Mouse (Mus musculus) MEL (cell line): ENCODE measurements around the gene Cadps2.

ENCODE experiments used
- BHLHE40 ChIP-seq: IDR thresholded peaks from 2 replicates; pipeline ENCODE4 v1.6.1; 2012; ENCODE audit warnings: low read depth, mild to moderate bottlenecking, inconsistent platforms, low read length, improper control_type of control experiment, borderline replicate concordance
- CTCF ChIP-seq, 3 experiments: IDR thresholded peaks in 2 of 3; conservative IDR thresholded peaks in 1 of 3; 2 replicates each; pipeline ENCODE4 v1.5.1; 2011 to 2012; ENCODE audit warnings: low read length in 3 of 3, low read depth in 2 of 3, mild to moderate bottlenecking in 2 of 3, improper control_type of control experiment in 1 of 3, inconsistent platforms in 1 of 3, mixed read lengths in 1 of 3, moderate library complexity in 1 of 3; ENCODE audit not compliant: control insufficient read depth in 1 of 3, insufficient read depth in 1 of 3, poor library complexity in 1 of 3, severe bottlenecking in 1 of 3
- ELF1 ChIP-seq: IDR thresholded peaks from 2 replicates; pipeline ENCODE4 v1.6.1; 2014; ENCODE audit warnings: low read depth, mild to moderate bottlenecking, inconsistent platforms, low read length, improper control_type of control experiment, moderate library complexity
- GATA1 ChIP-seq: IDR thresholded peaks from 2 replicates; pipeline ENCODE4 v1.6.1; 2011; ENCODE audit warnings: low read depth, low read length, improper control_type of control experiment
- MAFK ChIP-seq: IDR thresholded peaks from 2 replicates; pipeline ENCODE4 v1.6.1; 2011; ENCODE audit warnings: low read depth, mild to moderate bottlenecking, low read length, improper control_type of control experiment, borderline replicate concordance
- MXI1 ChIP-seq: IDR thresholded peaks from 2 replicates; pipeline ENCODE4 v1.6.1; 2011; ENCODE audit warnings: mild to moderate bottlenecking, low read depth, low read length, improper control_type of control experiment
- NELFE ChIP-seq: IDR thresholded peaks from 2 replicates; pipeline ENCODE4 v1.6.1; 2011; ENCODE audit warnings: low read depth, low read length, improper control_type of control experiment
- POLR2A ChIP-seq, 2 experiments: IDR thresholded peaks; 2 replicates each; pipeline ENCODE4 v1.6.1; 2011 to 2012; ENCODE audit warnings: low read length in 2 of 2, mild to moderate bottlenecking in 2 of 2, control low read depth in 1 of 2, improper control_type of control experiment in 1 of 2, low read depth in 1 of 2, moderate library complexity in 1 of 2; ENCODE audit not compliant: control insufficient read depth in 1 of 2, insufficient read depth in 1 of 2, poor library complexity in 1 of 2
- SMC3 ChIP-seq: IDR thresholded peaks from 2 replicates; pipeline ENCODE4 v1.6.1; 2011; ENCODE audit warnings: low read depth, low read length, improper control_type of control experiment
- TBP ChIP-seq: IDR thresholded peaks from 2 replicates; pipeline ENCODE4 v1.8.0; 2011; ENCODE audit warnings: low read depth, low read length, improper control_type of control experiment

- no peak for TF ChIP-seq POLR2A (IDR thresholded peaks at IDR 0.05; ENCODE audit: control insufficient read depth in 1 of 2, insufficient read depth in 1 of 2, low read depth in 1 of 2, low read length in 2 of 2, poor library complexity in 1 of 2)
- TF ChIP-seq GATA1, result no peak
- no peak for TF ChIP-seq ELF1
- no peak for TF ChIP-seq CTCF (IDR thresholded peaks at IDR 0.05 in 2 of 3, conservative IDR thresholded peaks at IDR 0.05 in 1 of 3; ENCODE audit: control insufficient read depth in 1 of 3, insufficient read depth in 1 of 3, low read depth in 2 of 3, low read length in 3 of 3, poor library complexity in 1 of 3, severe bottlenecking in 1 of 3)
- TF ChIP-seq MXI1, result no peak
- no peak for TF ChIP-seq NELFE
- TF ChIP-seq TBP, result no peak
- no peak for TF ChIP-seq MAFK
- no peak for TF ChIP-seq SMC3
- TF ChIP-seq BHLHE40, result no peak
Observed at GRCm38 (mm10) chr6:23314291-23314690, 524.9 kb downstream of the Cadps2 start.
